Mouse (Mus musculus) spleen, adult 2 months (tissue): ENCODE results near the gene Ccdc93.

ENCODE experiments used
- CTCF ChIP-seq: fragments of 200-500 bp; IDR thresholded peaks from 2 replicates; pipeline ENCODE4 v1.5.1; 2011; ENCODE audit warnings: mild to moderate bottlenecking, inconsistent platforms; ENCODE audit not compliant: insufficient read depth, insufficient read length, insufficient replicate concordance; ENCODE audit errors: extremely low read depth
- POLR2A ChIP-seq: fragments of 200-500 bp; IDR thresholded peaks from 2 replicates; pipeline ENCODE4 v1.6.1; 2011; ENCODE audit warnings: low read depth, low read length, inconsistent platforms

- TF ChIP-seq CTCF: no peak
- no peak for TF ChIP-seq POLR2A
Measured at GRCm38 (mm10) chr1:121527600-121528398, 97.0 kb downstream of the Ccdc93 start.
